In genomic region chrX:67061216-67061615, GRCm38 (mm10) we compare ENCODE assay signal across 11 mouse cellular contexts.
A peak's percentile ranks its signal among the peaks of the same experiment; 100 is the strongest.
DNase-seq lines count a peak whose midpoint lies in the region; ATAC-seq lines count a peak whose summit lies in the region.
"Had no signal": no experiment of that assay in that cellular context is flagged by ENCODE, and none has a peak within 500 bp of the region (broad histone marks: within the 10 kb centered on the region; RNA-seq: fewer than 3 reads in every experiment).

No protein-coding gene starts in this region.

- intact Hi-C loops in left cerebral cortex, postnatal 36 days (cut with DNase I) = no loop called here

- ATAC-seq in CD4-positive, CD25-positive, alpha-beta regulatory T cell, adult 4 months = no peak

- peak; percentile 29 for DNase-seq in layer of hippocampus, adult 11-12 months (ENCODE audit: low spot score)
- no peak for DNase-seq in layer of hippocampus, adult 9-10 months (ENCODE audit: low spot score)
- DNase-seq in cerebellum, adult 11-12 months = peak; percentile 91
- DNase-seq in cerebellum, postnatal 25 days = peak; percentile 77 to 83
- peak; percentile 12 to 13 for DNase-seq in left cerebral cortex, postnatal 36 days (ENCODE audit: low spot score in 2 of 2)
- no peak for DNase-seq in embryo, embryonic 10.5 days (ENCODE audit: low spot score)
- no peak for DNase-seq in kidney, postnatal 14 days
- DNase-seq: heart, adult 18-20 months; kidney, adult 8-10 months; thymus, postnatal 25 days had no signal

Comparison
In these comparisons a context has a peak if more than half of its experiments do, and no peak if none do; other contexts are left out.
1. DNase-seq: peak in layer of hippocampus, adult 11-12 months (single experiment), cerebellum, adult 11-12 months (single experiment), cerebellum, postnatal 25 days (2 of 2) and left cerebral cortex, postnatal 36 days (2 of 2); none in layer of hippocampus, adult 9-10 months (single experiment), embryo, embryonic 10.5 days (single experiment) and kidney, postnatal 14 days (single experiment).